17 mouse cellular contexts compared by ENCODE assay signal in the genomic region with DNA sequence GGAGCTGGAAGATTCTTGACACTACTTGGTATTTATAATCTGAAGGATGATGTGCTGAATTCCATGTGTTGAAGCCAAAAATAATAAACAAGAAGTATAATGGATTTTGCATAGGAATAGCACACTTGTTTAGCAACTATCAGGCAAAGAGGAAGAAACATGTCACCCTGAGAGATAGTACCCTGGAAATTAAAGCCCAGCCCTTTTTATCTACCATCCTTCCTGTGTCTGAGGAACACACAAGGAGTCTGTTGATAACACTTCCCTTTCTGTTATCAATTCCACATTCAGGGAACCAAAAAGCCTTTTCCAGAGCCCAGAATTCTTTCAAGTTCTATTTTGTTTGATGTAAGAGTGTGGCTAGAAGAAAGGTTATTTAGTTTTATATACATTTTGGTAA.
"Had no signal": no experiment of that assay in that cellular context is flagged by ENCODE, and none has a peak within 500 bp of the region (broad histone marks: within the 10 kb centered on the region; RNA-seq: fewer than 3 reads in every experiment).

No protein-coding gene starts in this region.

- H3K4me1 ChIP-seq: kidney, embryonic 15.5 days; limb, embryonic 10.5 days; midbrain, embryonic 10.5 days; neural tube, embryonic 15.5 days had no signal

- H3K27ac ChIP-seq: kidney, embryonic 15.5 days; left cerebral cortex, adult 2 months; limb, embryonic 10.5 days; midbrain, embryonic 10.5 days; neural tube, embryonic 15.5 days had no signal

- H3K4me3 ChIP-seq: kidney, embryonic 15.5 days; left cerebral cortex, adult 2 months; limb, embryonic 10.5 days; midbrain, embryonic 10.5 days; myocyte; neural tube, embryonic 15.5 days had no signal

- H3K36me3 ChIP-seq: kidney, embryonic 15.5 days; limb, embryonic 10.5 days; midbrain, embryonic 10.5 days; neural tube, embryonic 15.5 days had no signal

- H3K4me2 ChIP-seq: kidney, embryonic 15.5 days; lung, embryonic 14.5 days; neural tube, embryonic 15.5 days had no signal

- H3K9ac ChIP-seq: kidney, embryonic 15.5 days; lung, embryonic 14.5 days; neural tube, embryonic 15.5 days had no signal

- DNase-seq: kidney, adult 18-20 months; kidney, postnatal 25 days; lung, embryonic 14.5 days; lung, postnatal 10 days; lung, postnatal 4 days; midbrain, embryonic 14.5 days; right cerebral cortex, adult 18-20 months; right cerebral cortex, postnatal 4 days; spleen, adult 18-20 months; thymus, adult 18-20 months; thymus, postnatal 14 days had no signal

- H3K9me3 ChIP-seq: kidney, embryonic 15.5 days; limb, embryonic 10.5 days; midbrain, embryonic 10.5 days; neural tube, embryonic 15.5 days had no signal

- H3K27me3 ChIP-seq: kidney, embryonic 15.5 days; neural tube, embryonic 15.5 days had no signal
